Mouse (Mus musculus): ENCODE data around the gene Prdm13.

Prdm13 gene

DNA sequence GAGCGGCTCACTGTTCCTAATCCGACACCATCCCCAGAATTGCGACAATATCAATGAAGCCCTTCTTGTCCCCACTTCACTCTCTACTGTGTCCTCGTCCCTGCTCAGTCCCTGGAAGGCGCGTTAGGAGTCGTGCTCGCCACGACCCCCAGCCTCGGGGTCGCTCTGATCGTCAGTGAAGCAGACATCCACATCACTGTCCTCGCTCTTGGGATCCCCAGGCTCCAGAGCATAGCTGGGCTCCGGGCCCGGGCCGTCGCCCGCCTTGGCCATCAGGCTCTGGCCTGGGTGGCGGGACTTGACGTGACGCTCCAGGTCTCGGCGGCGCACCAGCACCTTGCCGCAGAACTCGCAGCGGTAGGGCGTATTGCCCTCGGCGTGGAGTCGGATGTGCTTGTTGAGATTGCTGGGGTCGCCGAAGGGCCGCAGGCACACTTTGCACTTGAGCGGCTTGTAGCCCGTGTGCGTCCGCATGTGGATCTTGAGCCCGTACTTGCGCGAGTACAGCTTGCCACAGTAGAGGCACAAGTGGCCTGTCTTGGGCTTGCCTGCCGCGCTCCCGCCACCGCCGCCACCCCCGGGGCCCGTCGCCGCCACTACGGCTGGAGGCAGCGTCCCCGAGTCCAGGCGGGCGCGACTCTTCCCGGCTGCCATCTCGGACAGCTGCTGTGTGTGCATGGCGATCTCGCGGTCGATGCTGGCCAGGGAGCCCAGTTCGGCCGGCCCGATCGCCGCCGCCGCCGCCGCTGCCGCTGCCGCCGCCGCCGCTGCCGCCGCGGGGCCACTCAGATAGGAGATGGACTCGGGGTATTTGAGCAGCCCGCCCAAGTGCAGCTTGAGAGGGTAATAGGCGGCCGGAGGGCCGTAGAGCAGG lies 7.4 kb downstream of the Prdm13 start:
- DNase-seq (ENCODE audit: low spot score): no peak

DNA sequence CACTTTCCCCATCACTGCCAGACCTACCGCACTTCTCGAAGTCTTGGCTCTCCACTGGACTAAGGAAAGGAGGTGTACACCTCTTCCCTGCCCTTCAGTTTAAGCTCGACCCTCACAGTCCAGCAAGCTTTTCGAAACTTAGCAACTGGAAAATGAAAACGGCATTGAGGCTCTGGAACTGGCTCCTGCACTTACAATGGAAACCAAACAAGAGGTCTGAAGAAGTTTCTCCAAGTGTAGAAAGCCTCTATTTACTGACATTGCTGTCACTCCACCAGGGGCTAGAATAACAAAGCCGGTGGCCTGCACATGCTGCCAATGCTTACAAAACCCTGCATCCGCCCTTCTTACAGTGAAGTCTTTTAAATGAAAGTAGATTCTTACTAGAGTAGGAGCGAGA lies 11.1 kb downstream of the Prdm13 start:
- no peak for DNase-seq (ENCODE audit: low spot score)

DNA sequence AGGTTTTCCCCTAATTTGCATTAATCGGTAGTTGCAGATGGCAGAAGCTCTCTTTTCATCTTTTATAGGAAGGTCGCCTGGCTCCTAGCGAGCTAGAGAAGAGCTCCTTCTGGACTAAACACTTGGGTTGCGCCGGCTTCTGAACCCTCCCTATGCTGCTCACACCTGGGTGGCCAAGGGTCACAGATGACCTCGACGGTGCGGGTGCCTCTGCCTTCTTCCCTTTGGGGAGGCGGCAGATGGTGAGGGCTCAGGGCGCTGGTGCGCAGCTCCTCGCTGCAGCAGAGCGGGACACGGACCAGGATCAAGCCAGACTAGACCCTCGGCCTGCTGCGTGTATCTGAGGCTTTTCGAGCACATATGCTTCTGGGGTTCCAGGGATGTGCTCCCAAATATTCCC lies 11.7 kb downstream of the Prdm13 start:
- DNase-seq (ENCODE audit: low spot score): no peak

DNA sequence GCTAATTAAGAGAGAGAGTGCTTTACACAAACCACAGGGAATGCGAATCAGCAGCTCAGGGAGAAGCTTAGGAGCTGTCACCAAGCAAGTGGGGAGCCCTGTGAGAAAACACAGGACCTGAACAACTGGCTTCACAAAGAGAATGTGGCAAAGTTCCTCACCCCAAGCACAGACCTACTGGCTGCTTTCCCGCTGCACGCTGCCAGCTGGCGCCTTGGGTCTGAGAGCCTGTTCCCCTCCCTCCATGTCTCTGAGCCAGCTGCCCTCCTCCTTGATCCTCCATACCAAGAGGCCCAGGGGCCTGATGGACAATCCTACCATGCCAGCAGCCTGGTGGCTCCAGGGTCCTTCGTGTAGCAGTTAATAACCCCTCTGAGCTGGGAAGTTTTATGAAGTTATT lies 19.8 kb downstream of the Prdm13 start:
- peak; percentile 34 for DNase-seq (ENCODE audit: low spot score)

DNA sequence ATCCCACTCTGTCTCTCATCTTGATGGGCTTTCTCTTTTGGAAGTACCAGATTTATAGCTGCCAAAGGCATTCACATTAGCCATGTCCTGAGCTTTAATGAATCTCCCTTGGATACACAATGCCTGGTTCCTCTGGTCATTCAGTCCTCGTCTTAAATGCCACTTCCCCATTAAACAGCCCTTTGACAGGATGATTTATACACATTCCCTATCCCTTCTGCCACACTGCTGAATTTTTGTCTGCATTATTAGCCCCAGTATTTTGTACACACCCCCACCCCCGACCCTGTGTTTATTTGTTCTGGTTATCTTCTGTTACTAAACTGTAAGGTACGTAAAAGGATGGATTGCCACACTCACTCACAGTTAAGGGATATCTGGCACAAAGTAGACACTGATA lies 27.6 kb downstream of the Prdm13 start:
- DNase-seq (ENCODE audit: low spot score): no peak

DNA sequence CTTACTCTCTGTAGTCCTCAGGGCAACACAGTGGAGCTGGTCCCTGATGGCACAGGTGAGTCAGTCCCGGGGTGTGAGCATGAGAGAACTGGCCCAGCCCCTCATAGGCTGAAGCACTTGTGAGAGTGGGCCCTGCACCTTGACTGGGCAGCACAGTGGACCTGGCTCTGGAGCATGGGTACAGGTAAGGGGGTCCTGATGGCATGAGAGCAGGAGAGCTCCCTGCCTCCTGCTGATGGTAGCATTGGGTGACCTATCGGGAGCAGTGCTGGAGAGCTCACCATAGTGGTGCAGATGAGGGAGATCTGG lies 56.5 kb downstream of the Prdm13 start:
- DNase-seq (ENCODE audit: low spot score): no peak

DNA sequence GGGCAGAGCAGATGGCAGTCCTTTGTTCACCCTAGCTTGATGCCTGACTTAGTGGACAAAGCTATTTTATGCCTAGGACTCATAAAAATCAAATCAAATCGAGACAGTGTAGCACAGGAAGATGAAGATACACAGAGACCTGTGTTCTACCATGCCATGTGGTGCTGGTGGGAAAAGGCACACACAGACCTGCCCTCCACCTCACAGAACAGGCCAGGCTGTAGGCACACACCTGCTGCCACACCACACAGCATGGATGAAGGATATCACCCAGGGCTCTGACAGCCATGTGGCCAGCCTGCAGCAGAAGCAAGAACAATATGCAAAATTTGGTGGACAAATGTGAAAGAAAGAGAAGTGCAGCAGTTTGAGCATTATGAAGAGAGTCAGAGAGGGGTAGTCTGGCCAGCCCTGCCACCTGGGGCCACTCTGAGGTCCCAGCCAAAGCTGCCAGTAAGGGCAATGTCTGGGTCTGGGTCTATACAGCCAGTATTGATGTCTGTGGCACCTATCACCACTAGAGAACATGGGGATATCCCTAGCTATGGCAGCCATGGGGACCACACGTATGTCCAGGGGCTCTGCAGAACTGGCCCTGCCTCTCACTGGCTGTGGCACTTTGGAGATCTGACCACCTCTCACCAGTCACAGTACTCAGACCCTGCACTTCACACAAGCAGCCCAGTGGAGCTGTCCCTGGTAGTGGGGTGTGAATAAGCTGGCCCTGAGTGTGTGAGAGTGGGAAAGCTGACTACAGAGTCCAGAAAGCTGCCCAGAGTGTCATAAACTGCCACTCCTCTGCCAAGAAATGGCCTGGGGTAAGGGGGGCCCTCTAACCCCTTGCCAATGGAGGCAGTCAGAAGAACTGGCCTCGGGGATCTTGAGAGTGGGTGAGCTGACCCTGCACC lies 57.1 kb downstream of the Prdm13 start:
- no peak for DNase-seq (ENCODE audit: low spot score)
